Mouse (Mus musculus) lung, adult 2 months (tissue): ENCODE data around the gene Fam241b. TPM values are rescaled to one million over a fixed set of nuclear protein-coding genes. Genes with fewer than 3 reads are reported as not detected.

Source experiments
- DNase-seq: peaks from one replicate; pipeline ENCODE4 v3.0.0; 2022
- H3K4me1 ChIP-seq: fragments of 200-500 bp; 2 replicates; pipeline ENCODE4 v1.6.1; 2011; ENCODE audit warnings: low read length; ENCODE audit not compliant: control insufficient read depth, insufficient read depth
- H3K4me3 ChIP-seq: fragments of 200-500 bp; replicated peaks from 2 replicates; pipeline ENCODE3; 2011; ENCODE audit warnings: low read depth, mild to moderate bottlenecking, control low read depth, low read length; ENCODE audit errors: extremely low read depth
- CTCF ChIP-seq: fragments of 200-500 bp; IDR thresholded peaks from 2 replicates; pipeline ENCODE4 v1.5.1; 2011; ENCODE audit warnings: mild to moderate bottlenecking, low read length, control low read depth; ENCODE audit not compliant: insufficient read depth
- POLR2A ChIP-seq: fragments of 200-500 bp; IDR thresholded peaks from 2 replicates; pipeline ENCODE4 v1.6.1; 2011; ENCODE audit warnings: low read depth, mild to moderate bottlenecking, control low read depth, low read length, borderline replicate concordance; ENCODE audit errors: extremely low read depth
- WGBS: fragments of 180-500 bp; shearing (Covaris S2); methylation state at CpG from one replicate; pipeline ENCODE4 v1.1.7; 2018; 5-methylcytosine and 5-hydroxymethylcytosine counted together
- polyA plus RNA-seq: library from polyadenylated mRNA; depleted of rRNA; stranded (reverse); fragments of >200 nt; gene quantifications from 2 replicates; pipeline ENCODE4 v1.2.3, GENCODE M21; 2012; rRNA removed

The Fam241b gene
- polyA plus RNA-seq = 10.0 and 11.1 TPM in 2 replicates

DNA sequence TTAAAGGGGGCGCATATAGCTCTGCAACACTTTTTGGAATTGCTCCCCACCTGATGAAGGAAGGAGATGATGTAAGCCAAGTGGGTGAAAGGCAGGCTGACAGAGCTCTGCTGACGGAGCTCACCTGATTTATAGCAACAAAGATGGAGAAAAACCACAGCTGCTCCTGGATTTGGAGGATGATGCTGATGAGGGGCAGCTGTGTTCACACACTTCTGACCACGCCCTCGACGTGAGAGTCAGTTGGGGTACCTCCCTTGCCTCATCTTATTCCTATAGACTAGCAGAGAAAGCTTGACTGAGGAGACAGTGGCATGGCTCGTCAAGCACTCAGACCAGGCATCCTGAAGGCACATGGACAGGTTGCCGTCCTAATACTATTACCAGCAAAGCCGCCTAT is at the start of gene Fam241b:
Fam241b (minus strand) TSS at position 101 of the 400 bp plus-strand sequence.
- TF ChIP-seq POLR2A (no peak), CTCF (no peak)
- WGBS = 52% methylated on average over 8 of the region's 8 CpGs
- H3K4me3 ChIP-seq = no peak within 1 kb of the TSS
- DNase-seq = no peak
- no peaks in the 10 kb centered on the region for H3K4me1 ChIP-seq

DNA sequence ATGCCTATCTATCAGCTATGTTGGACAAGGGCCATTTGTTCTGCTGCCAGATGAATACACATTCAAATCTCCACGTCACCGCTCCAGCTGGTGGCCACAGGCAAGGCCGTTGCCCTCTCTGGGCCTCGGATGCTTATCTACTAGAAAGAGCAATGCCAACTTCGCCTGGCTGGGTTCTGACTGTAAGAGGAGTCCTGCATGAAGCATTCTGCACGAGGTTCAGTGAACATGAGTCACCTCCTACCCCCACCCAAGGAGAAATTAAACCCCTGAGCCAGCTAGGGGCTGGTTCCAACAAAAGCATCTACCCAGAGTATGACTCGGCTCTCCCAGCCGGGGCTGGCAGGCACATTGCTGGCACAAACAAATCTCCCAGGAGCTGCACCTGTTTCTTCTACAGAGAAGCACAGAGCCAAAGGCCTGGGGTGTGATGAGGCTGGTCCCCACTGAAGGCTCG is 49.0 kb upstream of the Fam241b start:
- DNase-seq = no peak
- 48% methylated on average over 9 of the region's 9 CpGs for WGBS
- TF ChIP-seq POLR2A (no peak), CTCF (no peak)
- Histone ChIP-seq H3K4me3 (no peak overlapping the region), H3K4me1 (peaks cover 15% of the 10 kb centered on the region)

DNA sequence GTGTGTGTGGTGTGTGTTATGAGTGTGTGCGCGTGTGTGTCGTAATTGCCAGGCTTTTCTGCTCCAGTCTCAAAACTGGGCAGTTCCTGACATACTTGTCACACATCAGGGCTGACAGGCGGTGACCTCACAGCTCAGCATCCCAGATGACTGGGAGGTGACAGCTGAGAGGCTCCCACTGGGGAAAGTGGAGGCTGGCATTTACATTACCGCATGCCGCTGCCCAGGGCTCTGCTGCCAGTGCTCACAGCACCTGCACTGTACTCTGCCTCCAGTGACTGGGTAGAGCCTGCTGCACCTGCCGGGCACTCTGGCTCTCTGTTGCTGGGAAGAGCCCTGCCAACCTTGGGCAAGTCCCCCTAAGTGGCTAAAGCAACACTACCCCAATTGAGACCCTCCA is 47.1 kb upstream of the Fam241b start:
- Histone ChIP-seq H3K4me1 (peaks cover 12% of the 10 kb centered on the region), H3K4me3 (no peak overlapping the region)
- DNase-seq = no peak
- no peak for TF ChIP-seq CTCF
- TF ChIP-seq POLR2A = no peak
- WGBS = 73% methylated on average over 7 of the region's 7 CpGs

DNA sequence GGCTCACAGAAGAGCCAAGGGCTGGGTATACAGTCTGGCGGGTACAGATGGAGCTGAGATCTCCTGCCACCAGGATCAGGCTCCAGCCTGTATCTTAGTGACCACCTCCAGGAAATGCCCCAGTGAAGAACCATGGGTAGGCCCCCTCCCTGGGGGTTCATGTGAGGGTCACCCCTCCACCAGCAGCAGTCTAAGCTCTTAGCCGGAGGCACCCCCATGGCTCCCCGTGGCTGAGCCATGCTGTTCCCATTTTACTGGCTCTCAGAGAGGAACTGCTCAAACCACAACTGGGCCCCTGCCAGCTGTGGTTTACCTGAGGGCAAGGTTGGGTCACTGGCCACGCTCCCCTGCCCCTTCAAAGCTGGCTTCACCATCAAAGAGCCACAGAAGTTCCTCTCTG is 46.2 kb upstream of the Fam241b start:
- Histone ChIP-seq H3K4me3 (no peak overlapping the region), H3K4me1 (peaks cover 9% of the 10 kb centered on the region)
- no peak for TF ChIP-seq CTCF
- TF ChIP-seq POLR2A = no peak
- WGBS = 58% methylated on average over 4 of the region's 4 CpGs
- DNase-seq = peak; percentile 62

DNA sequence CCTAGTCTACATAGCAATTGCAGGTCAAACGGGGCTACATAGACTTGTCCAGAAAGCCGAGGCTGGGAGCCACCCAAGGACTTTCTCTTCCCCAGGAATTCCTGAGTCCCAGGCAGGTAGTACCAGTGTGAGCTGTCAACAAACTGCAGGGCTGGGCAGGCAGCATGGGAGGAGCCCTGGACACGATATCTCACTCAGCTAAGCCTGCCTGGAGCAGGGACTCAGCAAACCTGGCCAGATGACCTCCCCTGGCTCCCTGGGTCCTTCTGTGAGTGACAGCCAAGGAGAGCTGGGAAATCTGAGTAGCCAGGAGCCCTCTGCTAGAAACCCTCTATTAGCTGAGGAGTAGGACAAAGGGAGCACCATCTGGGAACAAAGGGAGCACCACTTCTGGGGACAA is 45.6 kb upstream of the Fam241b start:
- TF ChIP-seq CTCF (no peak), POLR2A (no peak)
- peaks cover 9% of the 10 kb centered on the region for H3K4me1 ChIP-seq
- WGBS = 43% methylated on average over 3 of the region's 3 CpGs
- H3K4me3 ChIP-seq = no peak overlapping the region
- DNase-seq = no peak

DNA sequence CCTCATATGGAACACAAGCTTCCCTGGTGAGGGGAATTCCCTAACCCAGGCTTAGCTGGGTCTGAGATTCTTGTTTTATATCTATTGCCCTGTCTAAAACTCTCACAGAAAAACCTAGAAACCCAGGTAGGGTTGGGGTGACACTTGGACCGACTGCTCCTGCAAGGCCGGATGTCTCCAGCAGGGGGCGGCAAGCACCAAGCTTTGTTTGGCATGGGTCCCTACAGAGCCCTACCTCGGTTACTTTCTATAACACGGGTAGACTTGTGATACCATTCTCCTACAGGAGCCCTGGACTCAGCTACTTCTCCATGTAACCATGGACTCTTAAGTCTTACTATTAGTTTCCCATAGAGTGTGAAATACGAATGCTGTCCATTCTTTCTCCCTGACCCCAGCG is 43.2 kb upstream of the Fam241b start:
- Histone ChIP-seq H3K4me3 (no peak overlapping the region), H3K4me1 (0 out of 2 replicates have a peak, but pooled peaks cover 3% of the 10 kb centered on the region)
- peak; percentile 87 for DNase-seq
- WGBS = 20% methylated on average over 7 of the region's 7 CpGs
- TF ChIP-seq POLR2A (no peak), CTCF (peak; percentile 92)

DNA sequence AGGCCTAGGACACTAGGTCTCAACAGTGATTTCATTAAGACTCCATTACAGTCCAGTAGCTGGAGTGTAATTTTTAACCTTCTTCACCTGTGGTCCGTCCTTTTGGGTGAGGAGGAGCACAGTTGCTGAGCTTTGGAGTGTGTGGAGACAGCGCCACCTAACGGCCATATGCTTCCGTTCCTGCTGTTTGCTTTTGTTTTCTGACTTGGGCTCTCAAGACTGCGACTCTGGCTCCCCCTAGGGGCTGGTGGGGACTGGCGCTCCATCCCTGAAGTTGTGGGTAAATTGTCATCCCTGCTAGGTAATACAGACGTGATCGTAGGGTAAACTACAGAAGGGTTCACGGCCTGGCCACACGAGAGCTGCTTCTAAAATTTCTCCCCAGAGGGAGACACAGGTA is 39.3 kb upstream of the Fam241b start:
- WGBS = 1% methylated on average over 10 of the region's 10 CpGs
- H3K4me1 ChIP-seq = no peaks in the 10 kb centered on the region
- no peak overlapping the region for H3K4me3 ChIP-seq
- TF ChIP-seq CTCF (peak; percentile 100), POLR2A (no peak)
- peak; percentile 92 for DNase-seq

DNA sequence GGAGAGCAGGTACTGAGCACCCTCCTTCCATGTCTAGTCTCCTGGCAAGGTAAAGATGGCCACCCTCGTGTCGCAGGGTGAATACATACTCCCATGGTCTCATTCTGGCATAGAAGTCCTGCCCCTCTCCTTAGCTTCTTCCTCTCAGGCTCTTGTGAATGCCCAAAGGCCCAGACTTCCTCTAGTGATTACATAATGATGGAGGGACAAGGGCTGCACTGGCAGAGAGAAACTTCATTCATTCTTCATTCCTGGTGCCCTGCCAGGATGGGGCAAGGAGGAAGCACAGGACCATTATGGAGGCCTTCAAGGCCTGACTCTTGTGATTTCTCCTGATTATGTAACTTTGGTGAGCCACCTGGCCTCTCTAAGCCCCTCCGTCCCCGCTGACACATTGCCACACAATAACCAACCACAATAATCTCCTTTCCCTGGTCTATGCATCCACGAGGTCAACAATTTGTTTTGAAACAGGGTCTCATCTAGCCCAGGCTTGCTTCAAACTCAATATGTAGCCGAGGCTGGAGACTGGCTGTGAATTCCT is 38.8 kb upstream of the Fam241b start:
- Histone ChIP-seq H3K4me3 (no peak overlapping the region), H3K4me1 (no peaks in the 10 kb centered on the region)
- no peak for TF ChIP-seq POLR2A
- TF ChIP-seq CTCF = no peak
- 58% methylated on average over 6 of the region's 6 CpGs for WGBS
- no peak for DNase-seq

DNA sequence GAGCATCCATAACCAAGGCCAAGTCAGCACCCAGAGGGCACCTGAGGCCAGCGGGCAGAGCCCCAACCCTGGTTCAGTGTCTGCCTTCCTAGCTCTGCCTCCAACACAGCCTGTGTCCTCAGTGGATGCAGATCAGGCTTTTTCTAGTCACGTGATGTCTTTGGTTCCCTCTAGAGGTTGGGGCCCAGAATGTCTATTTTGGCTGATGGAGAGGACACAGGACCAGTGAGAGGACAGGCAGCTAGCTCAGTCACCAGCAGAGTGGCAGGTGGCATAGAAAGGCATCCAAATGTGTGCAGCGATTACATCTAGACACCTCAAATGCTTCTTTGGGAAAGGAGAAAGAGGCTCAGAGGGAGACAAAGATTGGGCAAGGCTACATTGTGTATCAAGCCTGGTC is 38.0 kb upstream of the Fam241b start:
- no peaks in the 10 kb centered on the region for H3K4me1 ChIP-seq
- TF ChIP-seq POLR2A = no peak
- no peak for TF ChIP-seq CTCF
- no peak for DNase-seq
- WGBS = 53% methylated on average over 3 of the region's 3 CpGs
- no peak overlapping the region for H3K4me3 ChIP-seq

DNA sequence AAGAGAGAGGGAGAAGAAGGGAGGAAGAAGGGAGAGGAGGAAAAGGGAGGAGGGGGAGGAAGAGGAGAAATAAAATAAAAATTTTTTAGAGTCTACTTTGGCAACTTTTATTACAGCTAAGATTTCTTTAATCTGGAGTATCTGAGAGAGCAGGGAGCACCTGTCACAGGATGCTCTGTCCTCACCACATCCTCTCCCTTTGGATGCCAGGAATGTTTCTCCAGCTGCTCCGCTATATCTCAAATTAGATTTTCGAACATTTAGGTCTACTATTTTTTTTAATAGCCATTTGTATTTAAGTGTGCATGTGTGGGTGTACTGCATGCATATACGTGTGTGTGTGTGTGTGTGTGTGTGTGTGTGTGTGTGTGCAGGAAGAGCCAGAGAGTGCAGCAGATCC is 36.2 kb upstream of the Fam241b start:
- WGBS = 80% methylated on average over 3 of the region's 3 CpGs
- Histone ChIP-seq H3K4me1 (no peaks in the 10 kb centered on the region), H3K4me3 (no peak overlapping the region)
- no peak for DNase-seq
- TF ChIP-seq CTCF (no peak), POLR2A (no peak)
